Mouse (Mus musculus): ENCODE data around the gene Sprr2k. TPM values are rescaled to one million over a fixed set of nuclear protein-coding genes. Genes with fewer than 3 reads are reported as not detected.
"Not testable (repeated sequence)": the region's sequence is repeated elsewhere in the genome, so short reads cannot be mapped to it uniquely, and the experiment has no call there.

Gene Sprr2k
- polyA plus RNA-seq, 1 experiment, result not detected

DNA sequence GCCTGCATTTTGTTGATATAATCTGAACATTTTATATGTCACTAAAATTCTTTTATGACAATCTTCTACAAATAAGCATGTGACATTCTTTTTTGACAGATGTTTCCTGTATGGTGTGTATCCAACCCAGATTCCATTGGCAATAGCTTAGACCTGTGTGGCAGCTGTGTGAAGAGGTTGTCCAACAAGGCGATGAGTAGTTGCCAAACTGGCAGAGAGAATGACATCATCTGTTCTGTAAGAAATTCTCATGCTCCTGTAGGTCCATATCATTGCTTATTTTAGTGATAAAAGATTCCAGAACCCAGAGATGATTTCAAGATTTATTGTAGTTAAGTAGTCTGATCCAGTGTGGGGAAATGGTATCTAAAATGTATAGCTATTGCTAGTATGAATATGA lies 34.2 kb downstream of the Sprr2k start:
- TF ChIP-seq CTCF (IDR thresholded peaks at IDR 0.05; ENCODE audit: extremely low read depth, insufficient read depth, low read length) (no peak), POLR2A (IDR thresholded peaks at IDR 0.05; ENCODE audit: extremely low read depth, insufficient read depth, low read length) (no peak)
- Histone ChIP-seq H3K4me1 (ENCODE audit: control insufficient read depth, insufficient read depth, low read length) (no peaks in the 10 kb centered on the region), H3K4me3 (ENCODE audit: insufficient read depth, low read length) (no peak overlapping the region), H3K27ac (ENCODE audit: insufficient read depth, low read length) (no peak overlapping the region)

GRCm38 (mm10) chr3:92467424-92467823 lies 35.0 kb downstream of the Sprr2k start:
- Histone ChIP-seq H3K4me3 (ENCODE audit: insufficient read depth, low read length) (no peak overlapping the region), H3K27ac (ENCODE audit: insufficient read depth, low read length) (no peak overlapping the region), H3K4me1 (ENCODE audit: control insufficient read depth, insufficient read depth, low read length) (no peaks in the 10 kb centered on the region)
- no peak for TF ChIP-seq POLR2A (IDR thresholded peaks at IDR 0.05; ENCODE audit: extremely low read depth, insufficient read depth, low read length)
- no peak for TF ChIP-seq CTCF (IDR thresholded peaks at IDR 0.05; ENCODE audit: extremely low read depth, insufficient read depth, low read length)

- H3K4me3 ChIP-seq (ENCODE audit: insufficient read depth, low read length), result no peak overlapping the region
- H3K4me1 ChIP-seq (ENCODE audit: control insufficient read depth, insufficient read depth, low read length), result no peaks in the 10 kb centered on the region
- TF ChIP-seq POLR2A (IDR thresholded peaks at IDR 0.05; ENCODE audit: extremely low read depth, insufficient read depth, low read length) (no peak), CTCF (IDR thresholded peaks at IDR 0.05; ENCODE audit: extremely low read depth, insufficient read depth, low read length) (no peak)
- no peak overlapping the region for H3K27ac ChIP-seq (ENCODE audit: insufficient read depth, low read length)
Measured at GRCm38 (mm10) chr3:92470111-92470510, 37.7 kb downstream of the Sprr2k start.

DNA sequence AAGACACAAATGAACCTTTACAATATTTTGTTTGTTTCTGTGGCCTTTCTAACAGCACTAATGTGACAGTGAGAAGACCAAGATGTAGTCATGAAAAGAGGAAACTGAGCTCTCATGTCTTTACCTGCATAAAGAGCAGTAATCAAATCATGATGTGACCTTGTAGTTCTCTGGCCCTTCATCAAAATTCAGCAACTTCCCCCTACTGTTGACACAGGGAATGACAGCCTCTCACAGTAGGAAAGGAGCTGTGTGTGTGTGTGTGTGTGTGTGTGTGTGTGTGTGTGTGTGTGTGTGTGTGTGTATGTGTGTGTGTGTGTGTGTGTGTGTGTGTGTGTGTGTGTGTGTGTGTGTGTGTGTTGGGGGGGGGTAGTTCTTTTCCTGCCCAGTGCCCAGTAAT lies 48.9 kb downstream of the Sprr2k start:
- not testable (repeated sequence) for H3K27ac ChIP-seq (ENCODE audit: insufficient read depth, low read length)

More for the DNA sequence above, 48.9 kb downstream of the Sprr2k start:
- not testable (repeated sequence) for H3K4me1 ChIP-seq (ENCODE audit: control insufficient read depth, insufficient read depth, low read length); H3K4me3 ChIP-seq (ENCODE audit: insufficient read depth, low read length)

Other genes starting within 250 kb of the Sprr2k start
- 0.06 TPM in 1 of 2 replicates, not detected in the other for gene Sprr2a1, start 216.8 kb upstream of the Sprr2k start, polyA plus RNA-seq (2012; rRNA removed)
- 1.8 and 3.8 TPM in 2 replicates for gene Sprr2a2, start 216.7 kb upstream of the Sprr2k start, polyA plus RNA-seq (2012; rRNA removed)
- 0.11 TPM in 1 of 2 replicates, not detected in the other for gene Sprr2a3, start 147.2 kb upstream of the Sprr2k start, polyA plus RNA-seq (2012; rRNA removed)
- not detected in 2 replicates for gene Sprr2b, start 116.0 kb upstream of the Sprr2k start, polyA plus RNA-seq (2012; rRNA removed)
- not detected in 2 replicates for gene Sprr2d, start 93.4 kb upstream of the Sprr2k start, polyA plus RNA-seq (2012; rRNA removed)
- gene Sprr2e, start 80.4 kb upstream of the Sprr2k start, polyA plus RNA-seq (2012; rRNA removed), result not detected in 2 replicates
- not detected in 2 replicates for gene Sprr2f, start 67.4 kb upstream of the Sprr2k start, polyA plus RNA-seq (2012; rRNA removed)
- not detected in 2 replicates for gene Sprr2h, start 46.9 kb upstream of the Sprr2k start, polyA plus RNA-seq (2012; rRNA removed)
- not detected in 2 replicates for gene Sprr2i, start 24.6 kb upstream of the Sprr2k start, polyA plus RNA-seq (2012; rRNA removed)
- not detected in 2 replicates for gene Sprr2j-ps, start 14.5 kb upstream of the Sprr2k start, polyA plus RNA-seq (2012; rRNA removed)
- gene Gm9774, start 3.2 kb upstream of the Sprr2k start, polyA plus RNA-seq (2012; rRNA removed), result 11.5 TPM in 2 replicates
- gene Sprr1b, start 6.2 kb downstream of the Sprr2k start, polyA plus RNA-seq (2012; rRNA removed), result not detected in 2 replicates
- gene Sprr3, start 26.1 kb downstream of the Sprr2k start, polyA plus RNA-seq (2012; rRNA removed), result not detected in 2 replicates
- gene Sprr1a, start 53.3 kb downstream of the Sprr2k start, polyA plus RNA-seq (2012; rRNA removed), result 0.26 and 0.42 TPM in 2 replicates
- gene Sprr4, start 67.9 kb downstream of the Sprr2k start, polyA plus RNA-seq (2012; rRNA removed), result not detected in 2 replicates
- not detected in 2 replicates for gene 2310046K23Rik, start 101.9 kb downstream of the Sprr2k start, polyA plus RNA-seq (2012; rRNA removed)
- not detected in 2 replicates for gene Ivl, start 141.2 kb downstream of the Sprr2k start, polyA plus RNA-seq (2012; rRNA removed)
- gene Smcp, start 156.4 kb downstream of the Sprr2k start, polyA plus RNA-seq (2012; rRNA removed), result not detected in 2 replicates
- gene 2210017I01Rik, start 174.9 kb downstream of the Sprr2k start, polyA plus RNA-seq (2012; rRNA removed), result not detected in 2 replicates
- gene Lce6a, start 189.1 kb downstream of the Sprr2k start, polyA plus RNA-seq (2012; rRNA removed), result not detected in 2 replicates
- gene Lce1a1, start 215.7 kb downstream of the Sprr2k start, polyA plus RNA-seq (2012; rRNA removed), result not detected in 2 replicates
- gene Lce1b, start 224.3 kb downstream of the Sprr2k start, polyA plus RNA-seq (2012; rRNA removed), result not detected in 2 replicates
- not detected in 2 replicates for gene Lce1a2, start 237.7 kb downstream of the Sprr2k start, polyA plus RNA-seq (2012; rRNA removed)
- not detected in 2 replicates for gene Lce1c, start 246.7 kb downstream of the Sprr2k start, polyA plus RNA-seq (2012; rRNA removed)

All from cortical plate, adult 2 months (tissue).